Mouse (Mus musculus) forebrain, postnatal 0 days (tissue): ENCODE data around the gene AB124611. TPM values are rescaled to one million over a fixed set of nuclear protein-coding genes. Genes with fewer than 3 reads are reported as not detected.
"Not testable (repeated sequence)": the region's sequence is repeated elsewhere in the genome, so short reads cannot be mapped to it uniquely, and the experiment has no call there.

Source experiments
- ATAC-seq: fragments of 200-750 bp; cut with Nextera tagmentation; 2 replicates; pipeline ENCODE4 v1.8.0; 2017; ENCODE audit warnings: mild to moderate bottlenecking, moderate library complexity
- DNase-seq: peaks from one replicate; pipeline ENCODE4 v3.0.0-alpha.2; 2015
- H3K27ac ChIP-seq: fragments of 300-500 bp; sonication (generic); 2 replicates; pipeline ENCODE4 v1.5.1; 2014; ENCODE audit warnings: low read depth, mild to moderate bottlenecking, antibody characterized with exemption, low read length, moderate library complexity, mixed read lengths
- H3K27me3 ChIP-seq: fragments of 300-500 bp; sonication (generic); 2 replicates; pipeline ENCODE4 v1.6.1; 2014; ENCODE audit warnings: mild to moderate bottlenecking, low read length, mixed read lengths; ENCODE audit not compliant: insufficient read depth
- H3K36me3 ChIP-seq: fragments of 300-500 bp; sonication (generic); 2 replicates; pipeline ENCODE4 v1.6.1; 2014; ENCODE audit warnings: mild to moderate bottlenecking, moderate library complexity; ENCODE audit not compliant: insufficient read depth
- H3K4me1 ChIP-seq: fragments of 300-500 bp; sonication (generic); 2 replicates; pipeline ENCODE4 v1.6.1; 2014; ENCODE audit warnings: antibody characterized with exemption; ENCODE audit not compliant: insufficient read depth
- H3K4me2 ChIP-seq: fragments of 300-500 bp; sonication (generic); 2 replicates; pipeline ENCODE4 v1.6.1; 2014; ENCODE audit warnings: low read depth, mild to moderate bottlenecking, moderate library complexity
- H3K4me3 ChIP-seq: fragments of 300-500 bp; sonication (generic); 2 replicates; pipeline ENCODE4 v1.5.1; 2014; ENCODE audit warnings: low read depth, low read length, mixed read lengths
- H3K9ac ChIP-seq: fragments of 300-500 bp; sonication (generic); 2 replicates; pipeline ENCODE4 v1.6.1; 2014; ENCODE audit warnings: mild to moderate bottlenecking
- H3K9me3 ChIP-seq: fragments of 300-500 bp; sonication (generic); 2 replicates; pipeline ENCODE4 v1.6.1; 2016; ENCODE audit warnings: low read length
- CTCF ChIP-seq: sonication (generic); IDR thresholded peaks from 2 replicates; pipeline ENCODE4 v1.5.1; 2016; ENCODE audit warnings: antibody characterized with exemption, control low read depth, low read depth
- WGBS: fragments of 180-500 bp; shearing (Covaris S2); extraction: QIAGEN DNeasy Blood & Tissue Kit; methylation state at CpG from one replicate; pipeline ENCODE4 v1.1.7; 2014; 5-methylcytosine and 5-hydroxymethylcytosine counted together
- polyA plus RNA-seq: library from polyadenylated mRNA; unstranded; fragments of >200 nt; fragmentation: Nextera tagmentation; extraction: Ambion mirVana; gene quantifications from 2 replicates; pipeline ENCODE4 v1.2.1, GENCODE M21; 2015
- total RNA-seq: library from RNA; depleted of rRNA; stranded (reverse); fragments of >200 nt; gene quantifications from 2 replicates; pipeline ENCODE4 v1.2.3, GENCODE M21; 2014

AB124611 gene
- total and polyA plus RNA-seq, 2 experiments from 2014 or later = 0.14 to 0.98 TPM

DNA sequence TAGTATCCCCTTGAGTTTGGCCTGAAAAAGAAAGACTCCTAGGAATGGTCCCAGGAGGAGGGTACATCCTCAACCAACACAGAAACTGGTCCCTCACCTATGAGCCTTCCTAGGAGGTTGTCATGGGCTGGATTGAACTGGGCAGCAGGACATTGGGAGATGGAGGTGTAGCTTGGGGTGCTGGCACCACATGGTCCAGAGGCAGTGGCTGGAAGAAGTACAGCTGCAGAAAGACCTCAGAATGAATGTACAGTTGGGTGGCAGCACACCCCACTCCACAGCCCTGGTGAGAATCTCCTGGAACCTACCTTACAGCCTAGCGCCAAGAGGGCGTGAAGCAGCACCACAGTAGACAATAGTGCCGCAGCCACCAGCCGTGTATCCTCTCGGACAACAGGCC, 63.6 kb downstream of the AB124611 start:
- no peak for DNase-seq

DNA sequence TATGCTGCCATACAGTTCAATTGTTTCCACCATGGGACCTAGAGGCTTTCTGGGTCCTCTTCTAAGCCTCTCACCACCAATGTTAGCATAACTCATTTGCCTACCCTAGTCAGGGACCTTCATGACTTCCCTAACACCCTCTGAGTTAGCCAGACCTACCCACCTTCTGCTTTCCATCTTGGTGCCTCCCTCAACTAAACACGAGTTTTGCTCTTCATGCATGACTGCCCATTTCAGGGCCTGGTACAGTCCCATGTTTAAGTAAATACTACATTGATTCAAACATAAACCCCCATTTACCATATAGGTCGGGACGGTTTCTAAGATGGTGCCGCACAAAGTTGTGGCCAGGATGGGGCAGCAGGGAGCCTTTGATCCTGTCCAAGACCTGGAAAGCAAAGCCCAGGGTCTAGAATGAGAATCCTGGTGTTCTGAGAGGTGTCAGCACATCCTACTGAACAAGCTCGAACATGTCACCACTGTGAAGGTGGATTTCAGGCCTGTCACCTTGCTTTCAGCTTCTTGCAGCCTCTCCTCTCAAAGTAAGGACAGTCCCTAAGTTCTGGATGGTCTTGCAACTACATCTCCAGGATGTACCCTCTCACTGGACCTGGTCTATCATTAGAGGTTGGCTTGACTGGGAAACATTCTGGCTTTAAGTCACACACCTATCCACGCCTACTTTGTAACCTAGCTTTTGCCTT, 65.3 kb downstream of the AB124611 start:
- H3K4me1 ChIP-seq = peaks cover 23% of the 10 kb centered on the region
- WGBS = 79% methylated on average over 6 of the region's 6 CpGs
- no peak overlapping the region for H3K4me2 ChIP-seq
- no peak overlapping the region for H3K9ac ChIP-seq
- H3K36me3 ChIP-seq = peaks cover 42% of the 10 kb centered on the region
- no peak for ATAC-seq
- no peaks in the 10 kb centered on the region for H3K9me3 ChIP-seq
- no peak overlapping the region for H3K4me3 ChIP-seq
- DNase-seq = no peak
- no peak overlapping the region for H3K27ac ChIP-seq
- no peaks in the 10 kb centered on the region for H3K27me3 ChIP-seq
- no peak for TF ChIP-seq CTCF

More for the DNA sequence above, 63.6 kb downstream of the AB124611 start:
- Histone ChIP-seq H3K9ac (no peak overlapping the region), H3K9me3 (no peaks in the 10 kb centered on the region), H3K4me1 (peaks cover 15% of the 10 kb centered on the region), H3K4me3 (no peak overlapping the region), H3K27me3 (no peaks in the 10 kb centered on the region), H3K36me3 (peaks cover 51% of the 10 kb centered on the region), H3K27ac (no peak overlapping the region), H3K4me2 (no peak overlapping the region)
- TF ChIP-seq CTCF = no peak
- ATAC-seq = no peak
- 80% methylated on average over 5 of the region's 5 CpGs for WGBS

DNA sequence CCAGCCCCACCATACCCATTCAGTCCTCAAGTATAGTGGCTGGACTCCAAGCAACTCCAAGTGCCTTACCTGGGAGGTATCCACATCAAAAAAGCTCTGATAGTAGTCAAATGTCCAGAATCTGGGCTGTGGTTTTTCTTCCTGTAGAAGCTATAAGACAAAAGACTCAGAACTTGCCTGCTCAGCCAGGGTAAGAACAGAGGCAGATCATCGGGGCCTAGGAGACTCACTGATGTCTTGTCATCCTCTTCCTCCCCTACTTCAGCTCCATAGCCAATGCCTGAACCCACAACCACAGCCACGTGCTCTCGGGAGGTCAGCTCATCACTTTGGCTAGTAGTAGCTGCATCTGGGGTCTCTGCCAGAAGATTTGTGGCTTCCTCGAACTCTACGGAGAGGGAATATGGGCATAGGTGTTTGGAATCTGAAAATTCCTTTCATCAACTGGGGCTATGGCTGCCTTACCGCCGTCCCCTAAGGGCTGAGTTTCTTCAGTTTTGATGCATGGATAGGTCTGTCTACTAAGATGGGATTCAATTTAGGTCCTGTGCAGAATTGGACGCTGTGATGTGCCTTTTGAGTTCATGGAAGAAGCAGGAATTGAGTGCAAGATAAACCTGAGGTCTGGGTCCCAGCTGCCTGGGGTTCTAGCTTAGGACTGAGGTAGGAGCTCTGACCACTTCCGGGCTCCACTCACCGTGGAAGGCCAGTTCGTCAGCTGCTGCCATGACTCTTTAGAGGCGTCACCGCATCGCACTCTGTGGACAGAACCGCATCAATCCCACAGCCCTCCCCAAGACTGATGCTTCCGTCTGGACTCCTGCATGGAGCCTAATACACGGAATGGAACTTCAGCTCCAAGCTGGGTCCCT, 66.1 kb downstream of the AB124611 start:
- H3K36me3 ChIP-seq = peaks cover 34% of the 10 kb centered on the region
- TF ChIP-seq CTCF = no peak
- DNase-seq = no peak
- peak overlapping the region; percentile 96 for H3K4me2 ChIP-seq
- WGBS = 22% methylated on average over 17 of the region's 17 CpGs
- H3K4me3 ChIP-seq = peak overlapping the region; percentile 78
- no peaks in the 10 kb centered on the region for H3K9me3 ChIP-seq
- peak overlapping the region; percentile 74 for H3K27ac ChIP-seq
- H3K4me1 ChIP-seq = peaks cover 23% of the 10 kb centered on the region
- peak; percentile 60 for ATAC-seq
- no peaks in the 10 kb centered on the region for H3K27me3 ChIP-seq
- peak overlapping the region; percentile 76 for H3K9ac ChIP-seq

DNA sequence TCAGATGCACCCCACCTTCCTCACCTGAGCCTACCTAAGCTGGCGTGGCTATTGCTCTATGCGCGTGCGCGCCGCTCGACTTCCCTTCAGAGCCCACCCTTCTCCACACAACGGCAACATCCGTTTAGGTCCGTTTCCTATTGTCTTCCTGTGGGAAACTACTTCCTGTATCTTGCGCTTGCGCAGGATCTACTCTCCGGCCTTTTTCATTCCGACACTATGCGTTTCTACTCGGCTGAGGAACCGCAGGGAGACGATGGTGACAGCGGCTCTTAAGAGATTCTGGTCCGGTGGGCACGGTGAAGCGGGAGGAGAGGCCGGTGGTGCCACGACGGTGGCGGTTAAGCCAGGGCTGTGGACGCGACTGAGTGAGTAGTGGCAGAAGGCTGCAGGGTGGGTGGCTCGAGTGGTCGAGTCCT, 66.7 kb downstream of the AB124611 start, which contains the start of the genes Timm29 and Yipf2:
Timm29 (plus strand) TSS at position 20 of the 419 bp plus-strand sequence.
Yipf2 (minus strand) TSS at position 126 of the 419 bp plus-strand sequence.
- DNase-seq (peak; percentile 98), ATAC-seq (peak; percentile 95)
- H3K27ac ChIP-seq = peak within 1 kb of the TSS; percentile 90
- H3K27me3 ChIP-seq = no peaks in the 10 kb centered on the region
- peaks cover 30% of the 10 kb centered on the region for H3K36me3 ChIP-seq
- WGBS = under 1% methylated on average over 30 of the region's 30 CpGs
- H3K9ac ChIP-seq = peak within 1 kb of the TSS; percentile 76
- peak within 1 kb of the TSS; percentile 78 for H3K4me3 ChIP-seq
- peaks cover 23% of the 10 kb centered on the region for H3K4me1 ChIP-seq
- no peaks in the 10 kb centered on the region for H3K9me3 ChIP-seq
- TF ChIP-seq CTCF = no peak
- peak within 1 kb of the TSS; percentile 96 for H3K4me2 ChIP-seq

DNA sequence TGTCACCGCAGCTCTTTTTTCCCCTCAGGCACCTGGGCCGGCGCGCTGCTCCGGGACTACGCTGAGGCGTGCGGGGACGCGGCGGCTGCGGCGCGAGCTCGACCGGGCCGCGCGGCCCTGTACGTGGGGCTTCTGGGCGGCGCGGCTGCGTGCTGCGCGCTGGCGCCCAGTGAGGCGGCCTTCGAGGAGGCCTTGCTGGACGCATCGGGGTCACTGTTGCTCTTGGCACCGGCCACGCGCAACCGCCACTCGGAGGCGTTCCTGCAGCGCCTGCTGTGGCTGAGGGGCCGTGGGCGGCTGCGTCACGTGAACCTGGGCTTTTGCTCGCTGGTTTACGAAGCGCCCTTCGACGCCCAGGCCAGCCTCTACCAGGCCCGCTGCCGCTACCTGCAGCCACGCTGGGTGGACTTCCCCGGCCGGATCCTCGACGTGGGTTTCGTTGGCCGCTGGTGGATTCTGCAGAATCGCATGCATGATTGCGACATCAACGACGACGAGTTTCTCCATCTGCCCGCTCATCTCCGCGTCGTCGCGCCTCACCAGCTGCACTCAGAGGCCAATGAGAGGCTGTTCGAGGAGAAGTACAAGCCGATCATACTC, 67.2 kb downstream of the AB124611 start:
- H3K4me3 ChIP-seq = peak overlapping the region; percentile 78
- 4% methylated on average over 63 of the region's 69 CpGs for WGBS
- no peak for TF ChIP-seq CTCF
- peaks cover 23% of the 10 kb centered on the region for H3K4me1 ChIP-seq
- H3K27ac ChIP-seq = peak overlapping the region; percentile 90
- no peaks in the 10 kb centered on the region for H3K9me3 ChIP-seq
- peak overlapping the region; percentile 76 for H3K9ac ChIP-seq
- DNase-seq (no peak), ATAC-seq (peak; percentile 61)
- H3K4me2 ChIP-seq = peak overlapping the region; percentile 96
- no peaks in the 10 kb centered on the region for H3K27me3 ChIP-seq
- peaks cover 27% of the 10 kb centered on the region for H3K36me3 ChIP-seq

DNA sequence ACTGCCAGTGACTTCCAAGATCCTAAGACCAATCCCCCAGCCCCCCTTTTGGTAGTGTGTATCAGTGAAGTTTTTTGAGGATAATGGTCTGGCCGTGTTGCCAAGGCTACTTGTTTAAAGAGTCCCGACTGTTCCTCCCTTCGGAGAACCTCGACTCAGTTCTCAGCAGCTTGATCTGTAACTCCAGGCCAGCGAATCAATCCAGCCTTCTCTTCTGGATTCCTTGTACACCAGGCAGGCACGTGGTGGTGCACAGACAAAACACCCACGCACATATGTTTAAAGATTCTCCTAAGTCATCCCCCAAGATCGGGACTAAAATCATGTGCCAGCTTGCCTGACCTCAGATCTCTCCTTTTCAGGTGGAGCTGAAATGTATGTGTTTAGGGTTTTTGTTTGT, 68.4 kb downstream of the AB124611 start:
- 87% methylated on average over 8 of the region's 8 CpGs for WGBS
- H3K27me3 ChIP-seq, DNase-seq, ATAC-seq, H3K27ac ChIP-seq, H3K4me3 ChIP-seq, H3K9ac ChIP-seq, H3K9me3 ChIP-seq: not testable (repeated sequence)
- Histone ChIP-seq H3K36me3 (peaks cover 15% of the 10 kb centered on the region), H3K4me2 (peak overlapping the region; percentile 96), H3K4me1 (peaks cover 23% of the 10 kb centered on the region)
